Mouse (Mus musculus) urinary bladder, postnatal 14 days (tissue): ENCODE data around the gene N4bp1.

Experiments used
- DNase-seq: peaks from one replicate; pipeline ENCODE4 v3.0.0; 2021; ENCODE audit warnings: low spot score

Gene N4bp1

DNA sequence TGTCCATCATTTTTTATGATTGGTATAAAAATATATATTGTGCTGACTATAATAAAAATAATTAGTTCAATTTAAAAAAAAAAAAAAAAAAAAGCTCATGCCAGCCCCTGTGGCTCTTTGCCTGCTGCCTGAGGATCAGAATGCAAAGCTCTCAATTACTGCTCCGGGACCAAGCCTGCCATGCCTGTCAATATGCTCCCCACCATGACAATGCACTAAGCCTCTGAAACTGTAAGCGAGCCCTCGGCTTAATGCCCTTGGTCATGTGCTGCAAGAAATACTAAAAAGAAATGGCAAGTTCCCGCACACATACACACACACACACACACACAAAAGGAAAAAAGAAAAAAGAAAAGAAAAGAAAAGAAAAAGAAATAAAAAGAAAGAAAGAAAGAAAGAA lies 60.3 kb downstream of the N4bp1 start:
- no peak for DNase-seq

DNA sequence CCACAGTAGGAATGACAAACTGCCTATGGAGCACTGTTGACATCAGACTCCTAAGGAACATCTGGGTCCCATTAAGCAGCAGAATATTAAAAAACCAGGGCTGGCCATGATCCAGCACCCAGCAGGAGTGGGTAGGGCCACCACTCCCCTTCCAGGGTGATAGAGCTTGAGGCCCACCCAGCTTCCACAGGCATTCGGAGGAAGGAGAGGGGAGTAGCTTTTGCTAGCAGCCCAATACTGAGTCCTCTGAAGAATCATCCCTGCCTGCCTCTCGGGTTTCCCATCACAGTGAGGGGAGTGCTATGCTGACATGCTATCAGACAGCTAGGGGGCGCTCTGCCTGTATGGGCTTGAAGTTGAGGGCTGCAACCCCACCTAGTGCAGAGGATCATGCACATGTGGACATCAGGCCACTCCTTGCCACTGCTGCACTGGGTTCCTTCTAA lies 64.3 kb downstream of the N4bp1 start:
- peak; percentile 52 for DNase-seq

DNA sequence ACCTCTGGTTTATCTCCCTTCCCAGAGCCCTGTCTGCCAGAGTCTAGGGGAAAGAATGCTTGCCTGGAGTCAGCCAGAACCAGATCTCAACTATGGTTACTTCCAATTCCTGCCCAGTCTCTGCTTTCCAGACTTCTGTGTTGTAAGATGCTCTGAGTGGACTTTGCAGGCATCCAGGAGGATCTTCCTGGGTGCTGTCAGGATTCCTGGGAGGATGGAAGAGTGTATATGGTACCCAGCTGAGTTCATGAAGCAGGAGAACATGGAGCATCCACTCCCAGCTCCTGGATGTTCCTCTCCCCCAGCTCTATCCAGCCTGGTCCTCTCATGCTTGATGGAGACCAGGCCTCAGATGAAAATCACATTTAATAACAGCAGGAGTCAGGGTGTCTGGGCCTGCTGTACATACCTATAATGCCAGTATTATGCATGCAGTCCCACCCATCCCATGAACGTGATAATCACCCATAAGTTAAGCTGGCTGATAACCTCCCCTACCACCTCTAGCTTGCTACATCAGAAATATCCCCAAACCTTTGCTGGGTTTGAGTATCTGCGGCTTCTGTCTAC lies 64.8 kb downstream of the N4bp1 start:
- DNase-seq = no peak

DNA sequence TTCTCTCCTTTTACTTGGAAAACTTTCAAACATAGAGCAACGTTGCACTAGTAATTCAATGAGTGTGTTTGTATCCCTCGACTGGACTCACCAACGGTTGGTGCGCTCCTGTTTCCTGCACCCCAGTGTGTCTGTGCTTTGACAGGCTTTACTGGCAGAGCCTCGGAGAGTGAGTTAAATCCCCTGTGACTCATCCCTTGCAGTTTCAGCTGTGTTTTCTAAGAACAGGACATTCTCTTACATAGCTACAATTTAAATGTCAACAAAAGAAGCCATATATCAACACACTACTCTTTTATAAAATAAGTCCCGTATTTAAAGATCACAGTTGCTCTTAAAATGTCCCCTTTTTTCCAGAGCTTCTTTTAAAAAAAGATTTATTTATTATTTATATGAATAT lies 65.6 kb downstream of the N4bp1 start:
- no peak for DNase-seq

DNA sequence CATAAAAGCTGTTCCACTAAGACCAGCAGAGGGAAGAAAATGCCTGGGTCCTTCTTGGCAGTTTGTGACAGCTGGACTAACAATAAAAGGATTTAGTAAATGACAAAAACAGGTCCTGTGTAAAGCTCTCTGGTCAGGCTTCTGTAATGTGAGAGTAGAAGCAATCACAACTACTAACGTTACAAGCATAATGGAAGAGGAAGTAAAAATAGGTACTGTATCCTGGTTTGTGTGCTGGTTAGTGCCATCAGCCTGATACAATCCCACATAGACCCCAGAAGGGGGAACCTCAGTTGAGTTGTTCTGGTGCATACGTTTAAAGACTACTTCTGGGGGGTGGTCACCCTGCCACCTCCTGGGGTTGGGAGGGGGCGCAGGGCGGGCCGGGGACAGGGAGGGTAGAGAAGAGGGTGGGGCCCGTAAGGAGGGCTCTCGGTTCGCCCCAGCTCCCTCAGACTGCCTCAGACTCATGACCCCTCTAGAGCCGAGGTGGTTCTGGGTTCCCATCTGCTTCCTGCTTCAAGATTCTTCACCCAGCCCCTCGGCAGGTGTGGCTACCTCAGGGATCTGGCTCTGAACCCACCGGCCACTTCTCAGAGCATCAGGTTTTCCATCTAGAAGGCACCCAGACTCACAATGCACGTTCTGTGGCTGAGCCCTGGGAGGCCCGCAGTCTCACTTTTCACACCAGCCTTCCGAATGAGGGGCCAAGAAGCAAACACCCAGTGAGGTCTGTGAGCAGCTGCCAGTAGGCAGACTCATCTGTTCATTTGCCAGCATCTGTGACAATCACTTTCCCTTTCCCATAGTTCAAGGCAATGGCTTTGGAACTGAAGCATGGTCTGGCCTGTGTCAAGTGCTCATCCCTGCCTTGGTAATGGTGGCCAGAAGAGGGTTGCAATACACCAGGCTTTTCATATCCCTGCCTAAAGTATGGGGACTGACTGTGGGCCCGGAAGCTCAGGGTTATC lies 75.8 kb downstream of the N4bp1 start:
- DNase-seq = no peak

DNA sequence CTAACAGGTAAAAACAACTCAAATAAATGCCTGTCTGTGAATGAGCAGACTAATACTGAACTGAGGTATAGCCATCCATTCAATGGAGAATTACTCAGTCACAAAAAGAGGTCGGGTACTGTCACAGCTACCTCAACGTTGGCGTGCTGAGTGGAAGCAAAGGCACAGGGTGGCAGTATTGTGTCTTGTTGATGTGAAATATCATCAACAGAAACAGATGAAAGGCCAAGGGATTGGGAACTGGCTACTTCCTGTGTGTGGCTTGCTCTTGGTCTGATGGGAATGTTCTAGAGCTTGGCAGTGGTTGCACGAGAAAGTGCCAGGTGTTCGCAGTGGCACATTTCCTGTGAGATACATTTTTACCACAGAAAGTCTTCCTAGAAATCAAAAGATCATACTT lies 76.8 kb downstream of the N4bp1 start:
- peak; percentile 13 for DNase-seq

DNA sequence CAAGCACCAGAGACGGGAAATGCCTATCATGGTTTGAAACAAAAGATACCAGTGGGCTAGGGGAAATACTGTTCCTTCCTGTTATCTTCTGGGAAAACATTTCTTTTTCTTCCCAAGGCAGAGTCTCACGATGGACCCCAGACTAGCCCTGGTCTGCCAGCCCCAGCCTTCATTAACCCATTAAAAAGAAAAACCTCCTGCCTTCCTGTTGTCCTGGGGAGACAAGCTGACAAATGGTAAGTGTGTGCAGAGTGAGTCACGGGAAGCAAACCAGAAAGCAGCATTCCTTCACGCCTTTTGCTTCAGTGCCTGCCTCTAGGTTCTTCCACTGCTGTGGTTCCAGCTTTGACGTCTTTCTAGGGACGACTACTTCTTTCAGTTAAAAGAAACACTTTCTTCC lies 83.1 kb downstream of the N4bp1 start:
- DNase-seq = no peak

DNA sequence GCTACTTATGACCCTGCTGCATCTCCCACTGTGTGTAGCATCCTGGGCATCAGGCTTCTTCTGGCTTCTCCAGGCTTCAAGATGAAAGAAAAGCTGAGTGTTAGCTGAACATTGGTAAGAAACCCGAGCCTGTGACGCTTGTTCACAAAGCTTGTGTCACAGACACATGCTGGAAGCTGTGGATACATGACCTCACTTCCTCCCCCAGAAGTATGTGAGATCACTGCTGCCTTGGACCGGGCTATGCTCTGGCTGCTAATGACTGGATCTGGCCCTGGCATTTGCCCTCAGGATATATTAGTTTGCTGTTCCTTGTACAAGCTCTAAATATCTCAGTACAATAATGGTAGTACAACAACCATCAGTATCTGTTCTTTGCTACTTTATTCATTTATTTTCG lies 84.1 kb downstream of the N4bp1 start:
- no peak for DNase-seq

DNA sequence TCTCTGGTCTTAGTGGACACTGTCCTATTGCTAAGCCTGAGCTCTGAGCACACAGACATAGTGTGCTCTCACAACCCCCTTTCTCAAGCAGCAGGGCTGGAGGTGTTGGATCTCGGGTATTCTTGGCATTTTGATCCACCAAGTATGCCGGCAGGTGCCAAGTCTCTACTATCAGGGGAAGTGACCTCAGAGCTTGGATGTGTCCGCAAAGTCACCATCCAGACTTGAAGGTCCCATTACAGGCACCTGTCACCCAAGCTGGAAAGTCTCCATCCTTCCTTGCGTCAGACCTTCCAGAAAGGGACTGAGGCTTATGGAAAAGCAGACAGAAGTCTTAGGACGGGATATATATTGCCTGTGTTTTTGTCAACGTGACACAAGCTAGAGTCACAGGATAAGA lies 86.9 kb downstream of the N4bp1 start:
- no peak for DNase-seq

DNA sequence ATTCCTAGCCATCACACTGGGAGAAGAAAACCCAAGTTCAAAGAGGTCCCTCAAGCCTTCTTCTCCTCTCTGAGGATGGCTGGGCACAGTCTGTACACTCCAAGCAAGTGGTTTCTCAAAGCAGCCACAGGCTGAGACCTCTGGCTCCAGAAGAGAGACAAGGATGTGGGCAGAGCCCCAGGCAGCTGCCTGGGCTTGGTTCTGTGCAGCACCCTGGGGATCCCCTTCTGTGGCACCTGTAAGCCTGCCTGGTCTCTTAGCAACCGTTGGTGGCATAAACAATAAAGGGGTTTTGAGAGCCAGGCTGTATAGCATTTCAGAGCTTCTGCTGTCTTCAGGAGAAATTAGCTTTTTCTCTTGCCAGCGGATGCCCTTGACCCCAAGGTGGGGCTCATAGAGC lies 87.4 kb downstream of the N4bp1 start:
- DNase-seq = no peak

DNA sequence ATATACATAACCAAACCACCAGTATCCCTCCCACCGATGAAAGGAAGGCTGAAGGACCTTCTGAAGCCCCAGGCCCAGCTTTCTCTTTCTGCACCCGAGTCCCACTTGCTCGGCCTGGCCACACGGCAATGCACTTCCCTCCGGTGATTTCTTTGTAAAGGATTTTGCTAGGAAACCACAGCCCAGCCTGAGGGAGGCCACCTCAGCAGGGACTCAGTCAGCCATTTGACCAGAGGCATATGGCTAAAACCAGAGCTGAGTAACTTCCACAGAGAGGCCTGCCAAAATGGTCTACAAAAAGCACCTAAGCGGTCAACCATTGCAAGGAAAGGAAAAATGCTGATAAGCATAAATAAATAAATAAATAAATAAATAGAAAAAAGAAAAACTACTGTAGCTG lies 90.3 kb downstream of the N4bp1 start:
- DNase-seq = no peak

DNA sequence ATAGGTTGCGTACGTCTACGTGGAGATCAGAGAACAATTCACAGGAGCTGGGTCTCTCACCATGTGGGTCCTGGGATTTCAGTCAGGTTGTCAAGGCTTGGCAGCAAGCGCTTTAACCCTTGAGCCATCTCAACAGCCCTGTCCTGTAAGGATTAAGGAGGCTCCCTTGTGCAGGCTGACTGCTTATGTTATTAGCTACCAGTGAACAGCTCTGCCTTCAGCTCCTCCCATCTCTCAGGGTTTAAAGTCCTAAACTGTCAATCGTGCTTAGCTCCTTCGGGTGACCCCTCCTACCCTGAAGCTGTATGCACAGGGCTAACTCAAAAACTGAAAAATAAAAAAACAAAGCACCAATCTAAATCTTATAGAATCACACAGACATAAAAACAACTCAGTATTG lies 93.5 kb downstream of the N4bp1 start:
- DNase-seq = no peak

DNA sequence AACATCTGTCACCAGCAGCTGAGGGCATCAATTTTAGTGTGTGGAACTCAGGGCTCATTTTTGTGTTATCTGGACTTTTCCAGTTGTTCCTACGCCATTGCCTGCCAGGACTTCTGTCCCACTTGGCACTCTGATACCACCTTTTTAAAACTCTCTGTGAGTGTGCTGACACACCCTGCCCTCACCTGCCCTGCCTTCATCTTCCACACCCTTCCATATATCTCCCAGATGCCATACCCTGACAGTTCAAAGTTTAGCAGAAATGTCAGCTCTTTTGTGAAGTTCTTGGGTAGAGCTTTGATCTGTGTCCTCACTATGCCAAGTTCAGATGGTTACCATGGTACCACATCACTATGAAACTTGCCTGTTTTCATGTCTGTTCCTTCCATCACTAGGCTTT lies 95.5 kb downstream of the N4bp1 start:
- no peak for DNase-seq

DNA sequence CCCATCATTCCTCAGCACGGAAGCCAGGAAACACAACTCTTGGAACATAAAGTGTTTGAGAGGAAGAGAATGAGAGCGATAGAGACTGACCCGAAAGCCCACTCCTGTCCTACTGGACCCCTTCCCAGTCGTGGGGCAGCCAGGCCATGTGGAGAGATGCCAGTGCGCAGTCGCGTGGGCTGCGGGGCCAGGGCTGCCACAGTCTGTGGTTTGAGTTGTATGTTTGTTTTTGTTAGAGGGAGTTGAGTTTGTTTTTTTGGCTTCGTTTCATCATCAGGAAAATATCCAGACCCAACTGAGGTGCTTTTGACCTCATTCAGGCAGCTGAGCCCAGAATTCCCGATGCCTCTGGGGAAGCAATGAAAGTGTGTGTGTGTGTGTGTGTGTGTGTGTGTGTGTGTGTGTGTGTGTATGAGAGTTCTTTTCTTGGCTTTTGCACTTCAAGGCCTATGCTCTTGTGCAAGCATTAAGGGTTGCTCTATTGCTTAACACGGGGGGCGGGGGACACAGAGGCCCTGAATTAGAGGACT lies 97.1 kb downstream of the N4bp1 start:
- peak; percentile 35 for DNase-seq

DNA sequence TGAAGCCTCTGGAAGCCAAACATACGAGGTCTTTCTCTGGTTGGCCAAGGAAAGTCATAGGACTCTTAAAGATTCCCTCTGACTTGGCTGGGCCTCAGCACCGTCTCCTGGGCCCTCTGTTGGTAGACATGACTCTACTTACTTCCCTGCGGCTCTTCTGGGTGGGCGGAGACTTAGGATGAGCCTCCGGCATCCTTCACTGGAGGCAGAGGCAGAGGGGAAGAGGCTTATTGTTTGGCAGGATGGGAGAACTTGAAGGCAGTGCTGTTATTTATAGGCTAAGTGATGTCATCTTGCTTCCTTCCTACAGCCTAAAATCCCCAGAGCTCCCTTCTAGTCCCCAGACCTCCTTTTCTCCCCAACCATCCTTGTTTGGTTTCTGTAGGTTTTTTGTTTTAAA lies 98.6 kb downstream of the N4bp1 start:
- no peak for DNase-seq

DNA sequence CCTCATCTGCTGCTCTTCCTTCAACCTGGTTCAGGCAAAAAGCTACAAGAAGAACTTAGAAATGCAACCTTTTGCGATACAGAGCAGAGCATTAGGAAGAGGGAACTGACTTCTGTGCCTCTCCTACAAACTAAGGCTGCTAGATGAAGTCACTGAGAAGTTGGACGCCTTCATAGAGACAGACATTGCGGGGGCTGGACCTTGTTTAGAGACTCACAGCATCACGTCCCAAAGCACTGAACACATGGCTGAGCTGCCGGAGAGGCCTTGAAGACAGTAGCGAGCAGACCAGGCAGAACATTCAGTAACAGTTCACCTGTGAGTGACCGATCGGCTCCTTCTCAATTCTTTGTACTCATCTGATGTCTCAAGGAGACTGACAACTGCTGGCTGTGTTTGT lies 104.0 kb downstream of the N4bp1 start:
- DNase-seq = no peak

DNA sequence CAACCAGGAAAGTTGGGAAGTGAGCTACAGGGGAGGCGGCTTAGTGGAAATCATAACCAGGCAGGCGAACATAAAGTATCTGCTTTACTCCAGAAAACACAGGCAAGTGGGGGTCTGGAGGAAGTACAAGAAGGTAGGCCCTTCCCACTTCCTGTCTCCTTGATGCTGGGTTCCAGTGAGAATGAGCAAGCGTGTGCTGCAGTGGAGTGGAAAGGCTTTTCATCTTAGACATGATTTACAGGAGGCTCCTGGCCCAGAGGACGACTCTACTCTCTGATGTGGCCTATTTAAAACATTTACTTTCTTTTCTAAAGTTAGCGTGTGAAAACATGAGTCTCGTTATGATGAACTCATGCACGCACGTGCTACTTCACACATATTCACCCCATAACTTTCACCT lies 105.9 kb downstream of the N4bp1 start:
- no peak for DNase-seq

DNA sequence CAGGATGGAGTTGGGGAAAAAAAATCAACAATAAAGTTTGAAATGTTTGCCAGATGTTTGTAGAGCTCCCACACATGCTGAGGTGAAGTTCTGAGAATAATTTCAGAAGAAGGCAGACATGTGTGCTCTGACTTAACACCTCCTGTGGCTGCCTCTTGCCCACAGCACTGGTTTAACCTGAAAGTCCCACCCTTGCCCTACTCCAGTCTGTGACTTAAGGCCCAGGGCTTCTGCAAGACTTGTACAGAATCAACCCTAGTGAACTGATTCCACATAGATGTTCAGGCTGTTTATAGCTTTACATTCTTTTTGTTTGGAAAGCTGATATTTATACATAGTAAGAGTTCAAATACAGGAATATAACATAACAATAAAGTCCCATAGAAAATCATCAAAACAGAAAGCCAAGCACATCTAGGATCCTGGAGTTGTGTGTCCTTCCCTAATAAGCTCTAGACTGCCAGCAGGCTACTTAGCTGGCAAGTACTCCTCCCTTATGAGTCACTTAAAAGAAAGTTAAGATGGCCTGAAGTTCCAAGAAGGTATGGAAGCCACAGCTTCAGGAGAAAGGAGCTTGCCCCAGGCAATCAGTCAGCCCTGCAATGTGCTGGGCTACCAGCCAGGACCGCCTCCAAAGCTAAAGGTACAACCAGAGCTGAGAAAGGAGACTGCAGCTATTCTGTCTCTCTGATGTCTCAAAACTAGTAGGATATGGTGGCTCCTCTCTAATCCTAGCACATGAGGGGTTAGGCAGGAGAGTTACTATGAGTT lies 114.9 kb downstream of the N4bp1 start:
- peak; percentile 66 for DNase-seq

DNA sequence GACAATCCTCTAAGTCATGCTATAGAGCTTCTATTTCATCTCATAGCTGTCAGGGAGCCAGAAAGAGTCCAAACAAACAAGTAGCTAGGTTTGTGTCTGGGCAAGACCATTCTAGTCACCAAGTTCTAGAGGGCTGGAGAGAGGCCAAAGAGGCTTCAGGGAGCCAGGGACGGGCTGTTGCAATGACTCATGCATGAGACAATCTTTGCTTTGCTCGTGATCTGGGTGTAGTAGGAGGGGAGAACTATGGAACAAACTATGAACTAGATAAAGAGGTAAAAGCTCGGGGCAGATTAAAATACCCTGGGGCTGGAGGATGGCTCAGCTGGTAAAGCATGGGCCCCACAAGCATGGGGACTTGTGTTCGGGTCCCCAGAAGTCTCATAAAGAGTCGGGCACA lies 116.6 kb downstream of the N4bp1 start:
- DNase-seq = peak; percentile 88

DNA sequence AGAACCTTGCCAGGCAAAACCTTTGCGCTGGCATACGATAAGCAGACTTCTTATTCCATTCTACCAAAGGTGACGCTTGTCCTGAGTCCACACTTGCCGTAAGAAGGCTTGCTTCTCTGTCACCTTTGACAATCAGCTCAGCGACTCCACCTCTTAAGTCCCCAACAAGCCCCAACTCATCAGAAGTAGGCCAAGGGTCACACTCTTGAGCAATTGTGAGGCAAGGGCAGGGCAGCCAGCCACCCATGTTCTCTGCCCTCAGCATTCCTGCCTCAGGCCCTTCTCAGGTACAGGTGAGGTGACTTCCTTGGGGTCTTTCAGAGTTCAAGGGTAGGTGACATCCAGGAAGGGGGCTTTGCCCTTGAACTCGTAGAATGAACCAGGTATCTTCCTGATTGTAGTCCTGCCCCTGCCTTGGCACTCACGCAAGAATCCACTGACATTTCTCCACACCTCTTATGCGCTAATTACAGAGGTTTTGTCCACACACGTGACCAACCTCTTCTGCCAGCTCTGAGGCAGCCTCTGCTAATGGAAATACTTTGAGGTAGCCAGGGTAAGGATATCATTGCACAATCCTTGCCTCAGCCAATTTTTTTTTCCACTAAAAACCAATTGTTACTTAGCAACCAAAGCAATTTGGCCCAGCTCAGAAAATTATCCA lies 118.4 kb downstream of the N4bp1 start:
- peak; percentile 76 for DNase-seq

DNA sequence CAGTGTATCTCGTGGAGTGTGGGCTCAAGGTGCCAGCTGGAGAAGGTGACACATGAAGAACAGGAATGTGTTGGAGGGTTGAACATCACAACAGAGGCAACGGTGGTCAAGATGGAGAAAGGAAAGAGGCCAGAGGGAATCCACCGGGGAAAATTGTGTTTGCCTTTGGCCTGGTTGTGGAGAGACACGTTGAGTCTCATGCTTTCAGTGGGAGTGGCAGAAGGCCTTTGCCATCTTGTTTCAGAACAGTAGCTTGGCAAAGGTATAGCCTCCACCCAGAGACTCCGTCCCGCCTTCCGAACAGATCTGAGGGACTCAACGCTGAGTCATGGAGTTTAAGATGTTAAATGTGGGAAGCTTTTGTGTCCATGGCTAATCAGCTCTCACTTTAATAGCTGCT lies 119.4 kb downstream of the N4bp1 start:
- DNase-seq = peak; percentile 26

DNA sequence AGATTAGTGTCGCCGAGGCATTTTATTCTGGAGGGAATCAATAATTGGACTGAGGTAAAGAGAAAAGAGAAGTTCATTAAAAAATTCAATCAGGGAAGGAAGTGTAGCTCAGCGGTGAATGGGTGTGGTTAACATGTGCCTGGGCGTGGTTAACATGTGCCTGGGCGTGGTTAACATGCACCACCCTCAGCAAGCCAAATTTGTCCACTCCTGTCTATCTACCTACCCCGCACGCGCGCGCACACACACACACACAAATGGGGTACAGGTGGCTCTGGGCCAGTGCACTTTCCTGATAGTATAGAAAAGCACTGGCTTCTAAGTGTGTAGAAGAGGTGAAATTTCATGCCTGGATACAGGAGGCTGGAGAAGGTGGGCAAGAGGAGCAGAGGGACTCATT lies 119.9 kb downstream of the N4bp1 start:
- DNase-seq = no peak
